Mouse (Mus musculus) cerebellum, adult 2 months (tissue): Measurements from ENCODE around the gene Tiam1. TPM values are rescaled to one million over a fixed set of nuclear protein-coding genes. Genes with fewer than 3 reads are reported as not detected.
A peak's percentile ranks its signal among the peaks of the same experiment; 100 is the strongest.

ENCODE experiments used
- DNase-seq, 2 experiments: peaks; one replicate each; pipeline ENCODE4 v3.0.0; 2021
- H3K27ac ChIP-seq: fragments of 200-500 bp; 2 replicates; pipeline ENCODE4 v1.5.1; 2012; ENCODE audit warnings: low read length, control low read depth, inconsistent platforms; ENCODE audit not compliant: insufficient read depth
- H3K27me3 ChIP-seq: fragments of 200-500 bp; 2 replicates; pipeline ENCODE4 v1.6.1; 2012; ENCODE audit warnings: inconsistent platforms, mild to moderate bottlenecking, low read length, moderate library complexity; ENCODE audit not compliant: control insufficient read depth, insufficient read depth
- H3K4me1 ChIP-seq: fragments of 200-500 bp; 2 replicates; pipeline ENCODE4 v1.6.1; 2011; ENCODE audit warnings: low read length; ENCODE audit not compliant: control insufficient read depth, insufficient read depth
- H3K4me3 ChIP-seq: fragments of 200-500 bp; replicated peaks from 2 replicates; pipeline ENCODE3; 2011; ENCODE audit warnings: mild to moderate bottlenecking, low read depth, low read length, control low read depth; ENCODE audit not compliant: insufficient read depth
- CTCF ChIP-seq: fragments of 200-500 bp; IDR thresholded peaks from 2 replicates; pipeline ENCODE4 v1.5.1; 2011; ENCODE audit warnings: low read depth, mild to moderate bottlenecking, control low read depth, low read length, moderate library complexity, borderline replicate concordance; ENCODE audit not compliant: insufficient read depth
- POLR2A ChIP-seq: fragments of 200-500 bp; IDR thresholded peaks from 2 replicates; pipeline ENCODE4 v1.6.1; 2011; ENCODE audit warnings: low read length, control low read depth, borderline replicate concordance; ENCODE audit not compliant: insufficient read depth
- WGBS: fragments of 180-500 bp; shearing (Covaris S2); methylation state at CpG from one replicate; pipeline ENCODE4 v1.1.7; 2018; 5-methylcytosine and 5-hydroxymethylcytosine counted together
- polyA plus RNA-seq: library from polyadenylated mRNA; depleted of rRNA; stranded (reverse); fragments of >200 nt; gene quantifications from 2 replicates; pipeline ENCODE4 v1.2.3, GENCODE M21; 2012

The Tiam1 gene
- polyA plus RNA-seq, 1 experiment: 73.6 TPM

DNA sequence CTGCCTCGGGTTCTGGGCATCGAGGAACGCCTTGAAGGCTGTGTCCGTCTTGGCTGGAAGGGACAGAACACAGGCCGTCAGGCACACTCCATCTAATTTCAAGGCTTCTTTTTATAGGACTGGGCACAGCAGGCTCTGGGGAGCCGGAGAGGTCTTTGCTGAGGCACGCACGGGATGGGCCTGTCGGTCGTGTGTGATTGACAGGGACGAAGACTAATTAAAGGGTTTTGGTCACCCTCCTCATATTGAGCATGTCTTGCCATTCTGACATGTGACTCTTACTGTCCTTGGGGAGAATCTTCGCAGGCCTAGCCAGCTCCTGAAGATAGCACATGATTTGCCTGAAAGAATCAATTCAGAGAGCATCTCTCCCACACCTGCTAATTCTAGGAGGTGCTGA lies 338.4 kb downstream of the Tiam1 start:
- H3K27ac ChIP-seq: no peak overlapping the region
- WGBS: 57% methylated on average over 12 of the region's 12 CpGs
- no peak for TF ChIP-seq POLR2A
- no peak for TF ChIP-seq CTCF

DNA sequence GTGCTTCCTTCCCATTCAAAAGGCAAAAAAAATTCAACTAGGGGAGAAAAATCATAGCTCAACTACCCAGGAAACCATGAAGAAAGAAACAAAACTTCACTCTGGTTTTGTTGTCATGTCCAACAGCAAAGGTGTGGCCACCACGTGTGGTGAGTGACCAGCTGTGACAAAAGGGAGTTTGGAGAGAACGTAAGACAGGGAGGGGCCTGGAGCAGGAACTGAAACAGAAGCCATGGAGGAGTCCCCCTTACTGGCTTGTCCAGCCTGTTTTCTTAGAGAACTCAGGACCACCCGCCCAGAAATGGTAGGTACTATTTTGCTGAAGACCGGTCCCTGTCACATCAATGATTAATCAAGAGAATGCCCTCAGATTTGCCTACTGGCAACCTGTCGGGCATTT lies 342.1 kb downstream of the Tiam1 start:
- Histone ChIP-seq H3K27ac (no peak overlapping the region), H3K4me3 (no peak overlapping the region), H3K4me1 (peaks cover 4% of the 10 kb centered on the region), H3K27me3 (no peaks in the 10 kb centered on the region)
- no peak for DNase-seq
- WGBS: 64% methylated on average over 5 of the region's 5 CpGs
- TF ChIP-seq CTCF (no peak), POLR2A (no peak)

More for the DNA sequence above, 338.4 kb downstream of the Tiam1 start:
- H3K4me3 ChIP-seq: no peak overlapping the region
- H3K27me3 ChIP-seq: no peaks in the 10 kb centered on the region
- H3K4me1 ChIP-seq: peaks cover 4% of the 10 kb centered on the region
- DNase-seq: no peak

DNA sequence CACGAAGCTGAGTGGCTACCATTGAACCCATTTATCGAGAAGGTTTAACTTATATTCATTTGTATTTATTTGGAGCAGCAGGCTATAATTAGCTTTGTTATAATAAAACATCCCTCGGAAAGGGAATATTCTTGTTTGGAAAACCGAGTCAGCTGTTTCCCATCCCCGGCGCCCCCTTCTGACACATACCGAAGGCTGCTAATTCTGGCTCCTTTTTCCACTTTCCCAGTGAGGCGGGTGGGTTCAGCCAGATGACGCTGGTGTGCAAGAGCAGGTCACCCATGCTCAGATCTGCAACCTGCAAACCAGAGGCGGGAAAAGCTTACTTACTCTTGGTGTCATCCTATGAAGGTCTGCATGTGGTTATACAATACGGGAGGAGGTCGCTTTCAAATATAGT lies 343.8 kb downstream of the Tiam1 start:
- Histone ChIP-seq H3K27ac (no peak overlapping the region), H3K4me1 (no peaks in the 10 kb centered on the region), H3K4me3 (no peak overlapping the region), H3K27me3 (no peaks in the 10 kb centered on the region)
- 74% methylated on average over 12 of the region's 12 CpGs for WGBS
- TF ChIP-seq CTCF (no peak), POLR2A (no peak)
- no peak for DNase-seq

DNA sequence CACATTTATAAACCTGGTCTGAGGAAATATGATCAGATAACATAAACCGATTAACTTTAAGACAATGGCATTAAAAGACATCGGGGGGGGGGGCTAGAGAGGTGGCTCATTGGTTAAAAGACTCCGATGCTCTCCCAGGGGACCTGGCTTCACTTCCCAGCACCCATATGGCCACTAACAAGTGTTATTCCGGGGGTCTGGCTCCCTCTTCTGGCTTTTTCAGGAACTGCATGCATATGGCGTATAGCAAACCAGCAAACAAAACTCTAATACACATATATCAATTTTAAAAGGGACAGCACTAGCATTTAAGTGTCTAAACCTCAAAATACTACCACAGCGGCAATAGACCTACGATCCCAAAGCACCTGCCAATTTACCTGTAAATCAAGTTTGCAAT lies 347.0 kb downstream of the Tiam1 start:
- H3K27me3 ChIP-seq: no peaks in the 10 kb centered on the region
- TF ChIP-seq POLR2A: no peak
- TF ChIP-seq CTCF: peak; percentile 35; the same call in 1 of the 2 replicates
- H3K4me1 ChIP-seq: no peaks in the 10 kb centered on the region
- 78% methylated on average over 7 of the region's 7 CpGs for WGBS
- H3K4me3 ChIP-seq: no peak overlapping the region
- H3K27ac ChIP-seq: no peak overlapping the region
- DNase-seq: no peak

DNA sequence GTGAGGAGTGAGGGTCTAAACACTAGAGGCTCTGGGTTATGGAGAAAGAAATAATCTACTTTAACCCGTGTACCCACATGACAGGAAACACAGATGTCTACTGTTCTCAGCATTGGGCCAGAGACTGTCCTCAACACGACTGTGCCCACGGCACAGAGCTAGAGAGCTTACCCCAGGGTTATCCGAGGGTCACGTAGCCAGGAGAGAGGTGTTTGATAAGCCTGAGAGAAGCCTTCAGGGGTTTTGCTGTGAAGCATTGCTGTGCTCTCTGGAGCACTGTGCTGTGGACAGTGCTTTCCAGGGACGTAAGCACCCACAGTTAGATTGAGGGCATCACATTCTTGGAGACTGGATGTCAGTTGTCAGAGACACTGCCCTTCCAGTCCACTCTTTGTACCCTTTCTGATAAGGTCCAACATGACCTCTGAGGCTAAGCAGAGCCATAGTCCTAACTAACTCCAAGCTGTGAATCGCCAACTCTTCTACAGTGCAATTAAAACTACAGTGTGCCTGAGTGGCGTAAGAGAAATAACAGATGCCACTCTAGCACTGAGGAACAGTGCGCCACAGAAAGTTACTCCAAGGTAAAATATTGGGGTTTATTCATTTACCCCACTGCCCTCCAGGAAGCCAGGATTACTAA lies 353.7 kb downstream of the Tiam1 start:
- TF ChIP-seq CTCF: no peak
- Histone ChIP-seq H3K27ac (no peak overlapping the region), H3K27me3 (no peaks in the 10 kb centered on the region), H3K4me3 (no peak overlapping the region), H3K4me1 (no peaks in the 10 kb centered on the region)
- DNase-seq: no peak
- WGBS: 92% methylated on average over 9 of the region's 9 CpGs

DNA sequence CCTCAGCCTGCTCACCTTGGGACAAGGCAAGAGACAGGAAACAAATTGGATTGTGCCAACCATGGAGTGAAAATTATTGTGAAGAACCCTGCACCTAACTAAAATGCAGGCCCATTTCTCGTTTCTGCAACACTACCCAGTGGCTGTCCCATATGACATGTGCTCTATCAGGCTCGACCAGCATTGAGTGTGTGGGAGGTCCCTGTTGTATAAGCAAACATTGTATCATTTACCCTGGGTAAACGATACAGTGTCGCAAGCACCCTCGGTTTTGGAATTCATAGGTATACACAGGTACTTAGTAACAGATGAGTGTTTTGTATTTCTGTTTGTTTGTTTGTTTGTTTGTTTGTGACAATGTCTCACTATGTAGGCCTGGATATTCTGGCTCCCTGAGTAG lies 357.8 kb downstream of the Tiam1 start:
- no peak for TF ChIP-seq POLR2A
- no peak for TF ChIP-seq CTCF
- WGBS: 86% methylated on average over 5 of the region's 5 CpGs
- no peak overlapping the region for H3K27ac ChIP-seq
- H3K4me1 ChIP-seq: no peaks in the 10 kb centered on the region
- no peak overlapping the region for H3K4me3 ChIP-seq
- DNase-seq: no peak
- no peaks in the 10 kb centered on the region for H3K27me3 ChIP-seq

DNA sequence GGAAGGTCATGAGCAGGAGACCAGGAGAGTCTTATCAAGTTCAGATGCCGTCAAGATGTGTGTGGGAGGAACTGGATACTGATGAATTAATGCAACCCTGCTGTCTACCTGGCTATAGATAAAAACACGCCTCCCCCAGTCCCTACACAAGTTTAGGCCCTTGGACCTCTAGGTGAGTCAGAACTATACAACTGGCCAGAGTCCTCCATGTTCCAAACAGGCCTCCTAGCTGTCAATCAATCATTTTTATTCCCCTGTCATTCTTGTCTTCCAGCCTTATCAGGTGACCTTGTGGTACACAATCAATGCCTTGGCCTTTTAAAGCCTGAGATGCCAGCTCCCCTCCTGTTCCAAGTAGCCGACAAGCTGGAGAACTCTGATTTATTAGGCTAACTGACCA lies 363.9 kb downstream of the Tiam1 start:
- no peak for DNase-seq
- WGBS: 92% methylated on average over 3 of the region's 3 CpGs
- Histone ChIP-seq H3K4me3 (no peak overlapping the region), H3K27me3 (no peaks in the 10 kb centered on the region), H3K27ac (no peak overlapping the region), H3K4me1 (no peaks in the 10 kb centered on the region)
- TF ChIP-seq POLR2A (no peak), CTCF (no peak)

DNA sequence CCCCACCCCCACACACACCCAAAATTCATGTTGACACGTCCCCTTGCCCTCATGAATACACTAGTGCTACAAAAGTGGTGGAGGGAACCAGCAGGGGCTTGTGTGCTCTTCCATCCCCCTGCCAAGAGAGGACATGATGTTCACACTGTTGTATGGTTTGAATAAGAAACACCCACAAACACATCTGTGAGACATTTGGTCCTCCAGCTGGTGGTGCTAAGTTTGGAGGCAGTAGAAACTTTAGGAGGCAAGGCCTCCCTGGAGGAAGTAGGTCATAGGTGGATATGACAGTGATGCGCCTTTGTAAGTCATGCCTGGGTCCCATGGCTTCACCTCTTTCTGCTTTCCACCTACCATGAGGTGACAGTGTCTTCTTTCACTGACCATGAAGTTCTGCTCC lies 366.1 kb downstream of the Tiam1 start:
- H3K27me3 ChIP-seq: no peaks in the 10 kb centered on the region
- 86% methylated on average over 2 of the region's 2 CpGs for WGBS
- TF ChIP-seq POLR2A (no peak), CTCF (no peak)
- no peak overlapping the region for H3K27ac ChIP-seq
- no peaks in the 10 kb centered on the region for H3K4me1 ChIP-seq
- no peak overlapping the region for H3K4me3 ChIP-seq
- DNase-seq: no peak

DNA sequence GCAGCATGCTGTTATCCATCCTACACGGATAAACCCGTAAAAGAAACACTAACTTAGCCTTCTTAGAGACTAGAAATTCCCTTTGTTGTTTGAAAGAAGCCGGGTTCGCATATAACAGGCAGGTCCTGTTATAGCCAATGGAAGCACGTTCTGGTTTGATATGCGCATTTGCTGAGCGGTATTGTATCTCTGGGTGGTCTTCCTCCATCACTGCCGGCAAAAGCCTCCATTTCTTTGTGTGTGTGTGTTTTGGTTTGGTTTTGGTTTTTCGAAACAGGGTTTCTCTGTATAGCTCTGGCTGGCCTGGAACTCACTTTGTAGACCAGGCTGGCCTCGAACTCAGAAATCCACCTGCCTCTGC lies 369.0 kb downstream of the Tiam1 start:
- H3K27ac ChIP-seq: no peak overlapping the region
- WGBS: 24% methylated on average over 10 of the region's 10 CpGs
- H3K4me1 ChIP-seq: no peaks in the 10 kb centered on the region
- TF ChIP-seq CTCF (no peak), POLR2A (no peak)
- H3K4me3 ChIP-seq: no peak overlapping the region
- no peak for DNase-seq
- no peaks in the 10 kb centered on the region for H3K27me3 ChIP-seq
